Mouse (Mus musculus): ENCODE measurements at regions not wholly inside any gene's neighbourhood (a gene's known extent, or its start where the extent isn't known, plus 50 kb on each side); places are given as distances from the start of the nearest gene placed in this dataset.

GRCm38 (mm10) chr13:45208540-45209197 lies 130.2 kb downstream of the Gm9817 start:
- H3K36me3 ChIP-seq (ENCODE audit: control insufficient read depth, insufficient read depth, low read length), result no peaks in the 10 kb centered on the region
- TF ChIP-seq POLR2A (IDR thresholded peaks at IDR 0.05; ENCODE audit: control insufficient read depth, extremely low read depth, insufficient read depth, low read length, poor library complexity) (no peak), CTCF (IDR thresholded peaks at IDR 0.05; ENCODE audit: borderline replicate concordance, control insufficient read depth, extremely low read depth, insufficient read depth, low read length, poor library complexity) (no peak)
- no peak overlapping the region for H3K27ac ChIP-seq (ENCODE audit: control insufficient read depth, insufficient read depth, low read length)
- H3K4me1 ChIP-seq (replicated peaks; ENCODE audit: control insufficient read depth, insufficient read depth, low read length), result no peaks in the 10 kb centered on the region
- no peak overlapping the region for H3K4me3 ChIP-seq (ENCODE audit: control insufficient read depth, insufficient read depth, low read length)
- no peaks in the 10 kb centered on the region for H3K27me3 ChIP-seq (ENCODE audit: control insufficient read depth, insufficient read depth, low read length)
- WGBS, result 97% methylated on average over 5 of the region's 5 CpGs
- no peak for DNase-seq

DNA sequence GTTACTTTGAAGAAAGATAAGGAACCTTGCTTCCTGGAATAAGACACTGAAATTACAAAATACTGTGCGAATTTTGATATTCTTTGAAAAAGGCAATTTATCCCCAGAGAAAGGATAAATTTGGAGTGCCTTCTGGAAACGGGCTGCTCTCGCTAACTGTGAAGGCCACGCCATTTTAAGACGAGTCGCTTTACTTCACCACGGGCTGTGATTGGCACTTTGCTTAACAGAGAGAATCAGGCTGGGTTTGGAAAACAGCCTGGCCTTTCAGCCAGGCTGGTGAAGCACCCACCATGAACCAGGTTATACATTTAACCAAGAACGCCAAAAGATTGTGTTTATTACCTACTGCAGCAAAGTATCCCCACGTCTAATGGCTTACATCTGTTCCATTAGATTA lies 132.7 kb downstream of the Gm9817 start:
- H3K4me1 ChIP-seq (replicated peaks; ENCODE audit: control insufficient read depth, insufficient read depth, low read length), result no peaks in the 10 kb centered on the region

GRCm38 (mm10) chr13:45213116-45213834 lies 134.8 kb downstream of the Gm9817 start:
- 86% methylated on average over 5 of the region's 5 CpGs for WGBS
- no peak for DNase-seq

More for the DNA sequence above, 132.7 kb downstream of the Gm9817 start:
- Histone ChIP-seq H3K4me3 (ENCODE audit: control insufficient read depth, insufficient read depth, low read length) (no peak overlapping the region), H3K27me3 (ENCODE audit: control insufficient read depth, insufficient read depth, low read length) (no peaks in the 10 kb centered on the region), H3K36me3 (ENCODE audit: control insufficient read depth, insufficient read depth, low read length) (no peaks in the 10 kb centered on the region), H3K27ac (ENCODE audit: control insufficient read depth, insufficient read depth, low read length) (no peak overlapping the region)
- DNase-seq, result no peak
- TF ChIP-seq CTCF (IDR thresholded peaks at IDR 0.05; ENCODE audit: borderline replicate concordance, control insufficient read depth, extremely low read depth, insufficient read depth, low read length, poor library complexity) (no peak), POLR2A (IDR thresholded peaks at IDR 0.05; ENCODE audit: control insufficient read depth, extremely low read depth, insufficient read depth, low read length, poor library complexity) (no peak)
- WGBS, result 95% methylated on average over 9 of the region's 9 CpGs

GRCm38 (mm10) chr13:45218251-45218650 lies 139.8 kb downstream of the Gm9817 start:
- no peak overlapping the region for H3K27ac ChIP-seq (ENCODE audit: control insufficient read depth, insufficient read depth, low read length)
- no peaks in the 10 kb centered on the region for H3K27me3 ChIP-seq (ENCODE audit: control insufficient read depth, insufficient read depth, low read length)
- H3K4me1 ChIP-seq (replicated peaks; ENCODE audit: control insufficient read depth, insufficient read depth, low read length), result no peaks in the 10 kb centered on the region
- no peak for TF ChIP-seq POLR2A (IDR thresholded peaks at IDR 0.05; ENCODE audit: control insufficient read depth, extremely low read depth, insufficient read depth, low read length, poor library complexity)
- no peak for TF ChIP-seq CTCF (IDR thresholded peaks at IDR 0.05; ENCODE audit: borderline replicate concordance, control insufficient read depth, extremely low read depth, insufficient read depth, low read length, poor library complexity)
- DNase-seq, result no peak
- no peak overlapping the region for H3K4me3 ChIP-seq (ENCODE audit: control insufficient read depth, insufficient read depth, low read length)
- H3K36me3 ChIP-seq (ENCODE audit: control insufficient read depth, insufficient read depth, low read length), result no peaks in the 10 kb centered on the region
- WGBS, result 94% methylated on average over 4 of the region's 4 CpGs

More at GRCm38 (mm10) chr13:45213116-45213834, 134.8 kb downstream of the Gm9817 start:
- Histone ChIP-seq H3K4me1 (replicated peaks; ENCODE audit: control insufficient read depth, insufficient read depth, low read length) (no peaks in the 10 kb centered on the region), H3K36me3 (ENCODE audit: control insufficient read depth, insufficient read depth, low read length) (no peaks in the 10 kb centered on the region), H3K27me3 (ENCODE audit: control insufficient read depth, insufficient read depth, low read length) (no peaks in the 10 kb centered on the region), H3K4me3 (ENCODE audit: control insufficient read depth, insufficient read depth, low read length) (no peak overlapping the region), H3K27ac (ENCODE audit: control insufficient read depth, insufficient read depth, low read length) (no peak overlapping the region)
- no peak for TF ChIP-seq CTCF (IDR thresholded peaks at IDR 0.05; ENCODE audit: borderline replicate concordance, control insufficient read depth, extremely low read depth, insufficient read depth, low read length, poor library complexity)
- no peak for TF ChIP-seq POLR2A (IDR thresholded peaks at IDR 0.05; ENCODE audit: control insufficient read depth, extremely low read depth, insufficient read depth, low read length, poor library complexity)

- H3K27me3 ChIP-seq (ENCODE audit: control insufficient read depth, insufficient read depth, low read length), result no peaks in the 10 kb centered on the region
- no peak overlapping the region for H3K4me3 ChIP-seq (ENCODE audit: control insufficient read depth, insufficient read depth, low read length)
- no peak overlapping the region for H3K27ac ChIP-seq (ENCODE audit: control insufficient read depth, insufficient read depth, low read length)
- H3K4me1 ChIP-seq (replicated peaks; ENCODE audit: control insufficient read depth, insufficient read depth, low read length), result no peaks in the 10 kb centered on the region
- no peaks in the 10 kb centered on the region for H3K36me3 ChIP-seq (ENCODE audit: control insufficient read depth, insufficient read depth, low read length)
- WGBS, result 93% methylated on average over 3 of the region's 3 CpGs
- no peak for TF ChIP-seq CTCF (IDR thresholded peaks at IDR 0.05; ENCODE audit: borderline replicate concordance, control insufficient read depth, extremely low read depth, insufficient read depth, low read length, poor library complexity)
- TF ChIP-seq POLR2A (IDR thresholded peaks at IDR 0.05; ENCODE audit: control insufficient read depth, extremely low read depth, insufficient read depth, low read length, poor library complexity), result no peak
- DNase-seq, result no peak
Measured at GRCm38 (mm10) chr13:45219671-45220070, 141.2 kb downstream of the Gm9817 start.

DNA sequence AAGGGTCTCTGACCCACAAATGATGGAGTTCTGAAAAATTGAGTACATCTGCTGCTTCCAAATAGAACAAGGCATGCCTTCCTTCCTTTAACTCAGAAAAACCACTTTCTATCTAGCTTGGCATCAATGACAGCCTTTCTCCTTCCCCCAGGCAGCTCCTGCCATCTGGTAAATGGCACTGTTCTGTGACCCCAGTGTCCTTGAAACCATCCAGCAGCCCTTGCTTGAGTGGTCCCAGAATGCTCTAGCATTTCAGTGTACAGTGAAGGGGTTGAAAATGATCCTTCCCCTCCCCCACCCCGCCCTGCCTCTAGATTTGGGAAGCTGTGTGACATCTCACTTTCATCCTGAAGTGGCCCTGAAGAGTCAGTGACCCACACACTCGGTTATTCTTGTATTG lies 152.3 kb downstream of the Gm9817 start:
- no peaks in the 10 kb centered on the region for H3K27me3 ChIP-seq (ENCODE audit: control insufficient read depth, insufficient read depth, low read length)
- TF ChIP-seq POLR2A (IDR thresholded peaks at IDR 0.05; ENCODE audit: control insufficient read depth, extremely low read depth, insufficient read depth, low read length, poor library complexity), result no peak
- no peak for TF ChIP-seq CTCF (IDR thresholded peaks at IDR 0.05; ENCODE audit: borderline replicate concordance, control insufficient read depth, extremely low read depth, insufficient read depth, low read length, poor library complexity)
- no peak overlapping the region for H3K4me3 ChIP-seq (ENCODE audit: control insufficient read depth, insufficient read depth, low read length)
- H3K4me1 ChIP-seq (replicated peaks; ENCODE audit: control insufficient read depth, insufficient read depth, low read length), result no peaks in the 10 kb centered on the region
- H3K27ac ChIP-seq (ENCODE audit: control insufficient read depth, insufficient read depth, low read length), result no peak overlapping the region
- 90% methylated on average over 2 of the region's 2 CpGs for WGBS
- no peak for DNase-seq
- H3K36me3 ChIP-seq (ENCODE audit: control insufficient read depth, insufficient read depth, low read length), result no peaks in the 10 kb centered on the region
